Mouse (Mus musculus) lung, embryonic 16.5 days (tissue): Measurements from ENCODE around the gene Slc4a4. TPM values are rescaled to one million over a fixed set of nuclear protein-coding genes. Genes with fewer than 3 reads are reported as not detected.
A peak's percentile ranks its signal among the peaks of the same experiment; 100 is the strongest.

Source experiments
- ATAC-seq: fragments of 200-750 bp; cut with Nextera tagmentation; 2 replicates; pipeline ENCODE4 v1.8.0; 2017; ENCODE audit warnings: low read depth, mild to moderate bottlenecking, moderate library complexity
- H3K27ac ChIP-seq: fragments of 300-500 bp; sonication (generic); 2 replicates; pipeline ENCODE4 v1.5.1; 2014; ENCODE audit warnings: mild to moderate bottlenecking, control low read depth, low read length
- H3K27me3 ChIP-seq: fragments of 300-500 bp; sonication (generic); 2 replicates; pipeline ENCODE4 v1.6.1; 2014; ENCODE audit warnings: low read depth, low read length, mixed read lengths; ENCODE audit not compliant: control insufficient read depth, insufficient read depth
- H3K36me3 ChIP-seq: fragments of 300-500 bp; sonication (generic); 2 replicates; pipeline ENCODE4 v1.6.1; 2014; ENCODE audit warnings: low read length; ENCODE audit not compliant: control insufficient read depth, insufficient read depth
- H3K4me1 ChIP-seq: fragments of 300-500 bp; sonication (generic); replicated peaks from 2 replicates; pipeline ENCODE4 v1.6.1; 2014; ENCODE audit warnings: low read length, mixed read lengths; ENCODE audit not compliant: control insufficient read depth, insufficient read depth
- H3K4me2 ChIP-seq: fragments of 300-500 bp; sonication (generic); 2 replicates; pipeline ENCODE4 v1.6.1; 2014; ENCODE audit warnings: low read depth, low read length, control low read depth
- H3K4me3 ChIP-seq: fragments of 300-500 bp; sonication (generic); 2 replicates; pipeline ENCODE4 v1.5.1; 2014; ENCODE audit warnings: mild to moderate bottlenecking, low read length, control low read depth
- H3K9ac ChIP-seq: fragments of 300-500 bp; sonication (generic); 2 replicates; pipeline ENCODE4 v1.6.1; 2014; ENCODE audit warnings: low read length, control low read depth
- H3K9me3 ChIP-seq: fragments of 300-500 bp; sonication (generic); 2 replicates; pipeline ENCODE4 v1.6.1; 2016; ENCODE audit warnings: low read length; ENCODE audit not compliant: control insufficient read depth
- WGBS: fragments of 180-500 bp; shearing (Covaris S2); extraction: QIAGEN DNeasy Blood & Tissue Kit; methylation state at CpG from one replicate; pipeline ENCODE4 v1.1.7; 2014; 5-methylcytosine and 5-hydroxymethylcytosine counted together
- polyA plus RNA-seq: library from polyadenylated mRNA; unstranded; fragments of >200 nt; fragmentation: Nextera tagmentation; extraction: Ambion mirVana; gene quantifications from 2 replicates; pipeline ENCODE4 v1.2.1, GENCODE M21; 2015

Slc4a4 gene
- polyA plus RNA-seq, 1 experiment from 2014 or later, result 2.8 TPM

GRCm38 (mm10) chr5:88904841-88905240 is 18.2 kb downstream of the Slc4a4 start:
- Histone ChIP-seq H3K4me2 (no peak overlapping the region), H3K9ac (no peak overlapping the region), H3K27ac (no peak overlapping the region), H3K4me1 (no peaks in the 10 kb centered on the region), H3K9me3 (no peaks in the 10 kb centered on the region), H3K27me3 (no peaks in the 10 kb centered on the region), H3K4me3 (no peak overlapping the region), H3K36me3 (no peaks in the 10 kb centered on the region; the same call in 1 of the 2 replicates)
- 72% methylated on average over 7 of the region's 7 CpGs for WGBS
- no peak for ATAC-seq

- Histone ChIP-seq H3K9ac (no peak overlapping the region), H3K4me1 (no peaks in the 10 kb centered on the region), H3K4me3 (no peak overlapping the region), H3K36me3 (no peaks in the 10 kb centered on the region), H3K27me3 (no peaks in the 10 kb centered on the region), H3K27ac (no peak overlapping the region), H3K4me2 (no peak overlapping the region), H3K9me3 (no peaks in the 10 kb centered on the region)
- WGBS, result 87% methylated on average over 3 of the region's 3 CpGs
- no peak for ATAC-seq
Measured at GRCm38 (mm10) chr5:88907615-88908014, 21.0 kb downstream of the Slc4a4 start.

GRCm38 (mm10) chr5:88912629-88913028 is 26.0 kb downstream of the Slc4a4 start:
- Histone ChIP-seq H3K4me2 (no peak overlapping the region), H3K27me3 (no peaks in the 10 kb centered on the region), H3K4me3 (no peak overlapping the region), H3K9ac (no peak overlapping the region), H3K27ac (no peak overlapping the region), H3K4me1 (no peaks in the 10 kb centered on the region), H3K9me3 (no peaks in the 10 kb centered on the region), H3K36me3 (no peaks in the 10 kb centered on the region)
- WGBS, result 69% methylated on average over 2 of the region's 2 CpGs
- no peak for ATAC-seq

GRCm38 (mm10) chr5:88915082-88915481 is 28.5 kb downstream of the Slc4a4 start:
- Histone ChIP-seq H3K9ac (no peak overlapping the region), H3K4me2 (no peak overlapping the region), H3K4me1 (no peaks in the 10 kb centered on the region), H3K9me3 (no peaks in the 10 kb centered on the region), H3K27ac (no peak overlapping the region), H3K4me3 (no peak overlapping the region), H3K36me3 (no peaks in the 10 kb centered on the region), H3K27me3 (no peaks in the 10 kb centered on the region)
- ATAC-seq, result no peak
- WGBS, result 89% methylated on average over 5 of the region's 5 CpGs

- WGBS, result 58% methylated on average over 9 of the region's 9 CpGs
- Histone ChIP-seq H3K27ac (no peak overlapping the region), H3K9me3 (no peaks in the 10 kb centered on the region), H3K27me3 (no peaks in the 10 kb centered on the region), H3K4me1 (no peaks in the 10 kb centered on the region), H3K9ac (no peak overlapping the region), H3K36me3 (no peaks in the 10 kb centered on the region), H3K4me2 (no peak overlapping the region), H3K4me3 (no peak overlapping the region)
- ATAC-seq, result peak; percentile 28; the same call in 1 of the 2 replicates
Measured at GRCm38 (mm10) chr5:88916501-88916971, 29.9 kb downstream of the Slc4a4 start.

- H3K9ac ChIP-seq, result no peak overlapping the region
- H3K36me3 ChIP-seq, result no peaks in the 10 kb centered on the region
- H3K4me1 ChIP-seq, result no peaks in the 10 kb centered on the region
- WGBS, result 85% methylated on average over 3 of the region's 3 CpGs
- no peaks in the 10 kb centered on the region for H3K27me3 ChIP-seq
- ATAC-seq, result no peak
- no peak overlapping the region for H3K27ac ChIP-seq
- no peak overlapping the region for H3K4me2 ChIP-seq
- H3K9me3 ChIP-seq, result no peaks in the 10 kb centered on the region
- no peak overlapping the region for H3K4me3 ChIP-seq
Measured at GRCm38 (mm10) chr5:88917221-88917620, 30.6 kb downstream of the Slc4a4 start.

GRCm38 (mm10) chr5:88917630-88918029 is 31.0 kb downstream of the Slc4a4 start:
- H3K4me3 ChIP-seq, result no peak overlapping the region
- H3K4me2 ChIP-seq, result no peak overlapping the region
- no peak overlapping the region for H3K27ac ChIP-seq
- no peak for ATAC-seq
- H3K9ac ChIP-seq, result no peak overlapping the region
- no peaks in the 10 kb centered on the region for H3K36me3 ChIP-seq
- no peaks in the 10 kb centered on the region for H3K4me1 ChIP-seq
- 68% methylated on average over 10 of the region's 10 CpGs for WGBS
- no peaks in the 10 kb centered on the region for H3K27me3 ChIP-seq
- no peaks in the 10 kb centered on the region for H3K9me3 ChIP-seq

- Histone ChIP-seq H3K9ac (no peak overlapping the region), H3K9me3 (no peaks in the 10 kb centered on the region), H3K4me2 (no peak overlapping the region), H3K27me3 (no peaks in the 10 kb centered on the region), H3K4me3 (no peak overlapping the region), H3K36me3 (no peaks in the 10 kb centered on the region), H3K27ac (no peak overlapping the region), H3K4me1 (no peaks in the 10 kb centered on the region)
- WGBS, result 52% methylated on average over 9 of the region's 9 CpGs
- ATAC-seq, result no peak
Measured at GRCm38 (mm10) chr5:88918538-88918937, 31.9 kb downstream of the Slc4a4 start.

GRCm38 (mm10) chr5:88925576-88925975 is 39.0 kb downstream of the Slc4a4 start:
- H3K4me1 ChIP-seq, result peaks cover 19% of the 10 kb centered on the region
- no peak overlapping the region for H3K4me3 ChIP-seq
- no peak overlapping the region for H3K27ac ChIP-seq
- H3K9ac ChIP-seq, result no peak overlapping the region
- H3K36me3 ChIP-seq, result no peaks in the 10 kb centered on the region
- ATAC-seq, result no peak
- no peaks in the 10 kb centered on the region for H3K27me3 ChIP-seq
- no peak overlapping the region for H3K4me2 ChIP-seq
- WGBS, result 88% methylated on average over 5 of the region's 5 CpGs
- no peaks in the 10 kb centered on the region for H3K9me3 ChIP-seq
